Mouse (Mus musculus) heart, embryonic 15.5 days (tissue): ENCODE data around the gene Tph2. TPM values are rescaled to one million over a fixed set of nuclear protein-coding genes. Genes with fewer than 3 reads are reported as not detected.
"Not testable (repeated sequence)": the region's sequence is repeated elsewhere in the genome, so short reads cannot be mapped to it uniquely, and the experiment has no call there.

ENCODE experiments used
- ATAC-seq: fragments of 200-750 bp; cut with Nextera tagmentation; replicated peaks from 2 replicates; pipeline ENCODE4 v1.8.0; 2017; ENCODE audit warnings: low read depth, moderate TSS enrichment; ENCODE audit not compliant: insufficient number of reproducible peaks, insufficient read depth, low FRiP score
- H3K27ac ChIP-seq: fragments of 300-500 bp; sonication (generic); 2 replicates; pipeline ENCODE4 v1.5.1; 2015; ENCODE audit warnings: mild to moderate bottlenecking, inconsistent platforms
- H3K27me3 ChIP-seq: fragments of 300-500 bp; sonication (generic); 2 replicates; pipeline ENCODE4 v1.6.1; 2015; ENCODE audit warnings: inconsistent platforms
- H3K36me3 ChIP-seq: fragments of 300-500 bp; sonication (generic); 2 replicates; pipeline ENCODE4 v1.6.1; 2015; ENCODE audit warnings: mild to moderate bottlenecking, inconsistent platforms
- H3K4me1 ChIP-seq: fragments of 300-500 bp; sonication (generic); replicated peaks from 2 replicates; pipeline ENCODE4 v1.6.1; 2015; ENCODE audit warnings: inconsistent platforms
- H3K4me2 ChIP-seq: fragments of 300-500 bp; sonication (generic); 2 replicates; pipeline ENCODE4 v1.6.1; 2015; ENCODE audit warnings: inconsistent platforms, mild to moderate bottlenecking, moderate library complexity
- H3K4me3 ChIP-seq: fragments of 300-500 bp; sonication (generic); 2 replicates; pipeline ENCODE4 v1.5.1; 2015; ENCODE audit warnings: mild to moderate bottlenecking, inconsistent platforms
- H3K9ac ChIP-seq: fragments of 300-500 bp; sonication (generic); 2 replicates; pipeline ENCODE4 v1.6.1; 2015; ENCODE audit warnings: mild to moderate bottlenecking, inconsistent platforms
- H3K9me3 ChIP-seq: fragments of 300-500 bp; sonication (generic); replicated peaks from 2 replicates; pipeline ENCODE4 v1.6.1; 2016; ENCODE audit warnings: inconsistent platforms
- WGBS: fragments of 180-500 bp; shearing (Covaris S2); methylation state at CpG from one replicate; pipeline ENCODE4 v1.1.7; 2015; ENCODE audit warnings: mixed read lengths; 5-methylcytosine and 5-hydroxymethylcytosine counted together
- polyA plus RNA-seq: library from polyadenylated mRNA; unstranded; fragments of >200 nt; fragmentation: Nextera tagmentation; extraction: Ambion mirVana; gene quantifications from 2 replicates; pipeline ENCODE4 v1.2.1, GENCODE M21; 2015

Gene Tph2
- polyA plus RNA-seq, 1 experiment from 2014 or later: not detected

DNA sequence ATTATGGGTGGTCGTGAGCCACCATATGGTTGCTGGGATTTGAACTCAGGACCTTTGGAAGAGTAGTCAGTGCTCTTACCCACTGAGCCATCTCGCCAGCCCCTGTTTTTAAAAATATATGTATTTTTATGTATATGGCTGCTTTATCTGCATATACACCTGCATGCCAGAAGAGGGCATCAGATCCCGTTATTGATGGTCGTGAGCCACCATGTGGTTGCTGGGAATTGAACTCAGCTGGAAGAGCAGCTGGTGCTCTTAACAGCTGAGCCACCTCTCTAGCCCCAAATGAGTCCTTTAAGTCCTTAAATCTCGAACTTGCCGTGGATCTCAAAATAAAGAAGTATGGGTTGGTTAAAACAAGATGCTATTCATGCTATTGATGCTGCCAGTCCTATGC lies 6.8 kb downstream of the Tph2 start:
- not testable (repeated sequence) for H3K4me2 ChIP-seq, H3K27me3 ChIP-seq, H3K4me3 ChIP-seq, H3K27ac ChIP-seq, H3K36me3 ChIP-seq, H3K4me1 ChIP-seq, ATAC-seq, H3K9me3 ChIP-seq, H3K9ac ChIP-seq
- WGBS: 61% methylated on average over 6 of the region's 6 CpGs

DNA sequence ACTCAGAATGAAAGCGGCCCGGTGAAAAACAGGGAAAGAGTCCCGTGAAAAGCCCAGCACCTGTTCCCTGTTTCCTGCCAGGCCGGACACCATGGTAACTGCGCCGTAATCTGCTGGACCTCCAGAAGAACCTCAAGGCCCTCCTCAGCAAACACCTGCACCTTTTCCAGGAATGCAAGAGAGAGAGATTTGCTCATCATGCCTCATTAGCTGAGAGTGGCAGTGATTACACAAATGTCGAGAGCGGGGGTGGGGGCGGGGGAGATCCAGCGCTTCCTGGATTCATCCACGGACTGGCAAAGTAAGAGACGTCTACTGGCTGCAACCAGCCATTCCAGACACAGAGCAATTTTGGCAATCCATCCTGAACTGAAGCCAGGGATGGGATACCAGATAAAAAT lies 9.2 kb downstream of the Tph2 start:
- 0 out of 2 replicates have a peak, but pooled peaks cover 4% of the 10 kb centered on the region for H3K27me3 ChIP-seq
- no peak overlapping the region for H3K27ac ChIP-seq
- H3K9me3 ChIP-seq: no peaks in the 10 kb centered on the region
- H3K4me1 ChIP-seq: peaks cover 10% of the 10 kb centered on the region; the same call in 1 of the 2 replicates
- WGBS: 46% methylated on average over 12 of the region's 12 CpGs
- no peak for ATAC-seq
- no peak overlapping the region for H3K9ac ChIP-seq
- H3K36me3 ChIP-seq: no peaks in the 10 kb centered on the region
- no peak overlapping the region for H3K4me3 ChIP-seq
- no peak overlapping the region for H3K4me2 ChIP-seq

DNA sequence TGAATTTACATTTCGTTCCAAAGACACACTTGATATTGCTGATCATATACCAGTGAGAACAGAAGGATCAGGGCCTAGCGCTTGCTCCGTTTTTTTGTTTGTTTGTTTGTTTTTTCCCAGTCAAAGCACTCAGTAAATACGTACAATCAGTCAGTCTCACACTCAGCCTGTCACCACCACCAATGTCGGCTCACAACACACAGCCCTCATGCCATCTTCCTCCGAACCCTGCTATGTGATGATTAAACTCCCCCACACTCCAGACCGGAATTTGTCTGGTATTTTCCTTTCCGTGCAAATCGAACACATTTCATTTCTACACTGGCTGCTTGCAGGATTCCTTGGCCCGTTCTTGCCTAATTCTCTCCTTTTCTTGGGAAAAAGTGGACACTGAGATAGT lies 11.5 kb downstream of the Tph2 start:
- Histone ChIP-seq H3K27me3 (0 out of 2 replicates have a peak, but pooled peaks cover 4% of the 10 kb centered on the region), H3K9me3 (no peaks in the 10 kb centered on the region), H3K4me3 (no peak overlapping the region), H3K9ac (no peak overlapping the region), H3K27ac (no peak overlapping the region), H3K36me3 (no peaks in the 10 kb centered on the region), H3K4me1 (peaks cover 10% of the 10 kb centered on the region; the same call in 1 of the 2 replicates), H3K4me2 (0 out of 2 replicates have a peak overlapping the region, but pooled peaks have one; percentile 10)
- ATAC-seq: no peak
- WGBS: 48% methylated on average over 10 of the region's 10 CpGs

DNA sequence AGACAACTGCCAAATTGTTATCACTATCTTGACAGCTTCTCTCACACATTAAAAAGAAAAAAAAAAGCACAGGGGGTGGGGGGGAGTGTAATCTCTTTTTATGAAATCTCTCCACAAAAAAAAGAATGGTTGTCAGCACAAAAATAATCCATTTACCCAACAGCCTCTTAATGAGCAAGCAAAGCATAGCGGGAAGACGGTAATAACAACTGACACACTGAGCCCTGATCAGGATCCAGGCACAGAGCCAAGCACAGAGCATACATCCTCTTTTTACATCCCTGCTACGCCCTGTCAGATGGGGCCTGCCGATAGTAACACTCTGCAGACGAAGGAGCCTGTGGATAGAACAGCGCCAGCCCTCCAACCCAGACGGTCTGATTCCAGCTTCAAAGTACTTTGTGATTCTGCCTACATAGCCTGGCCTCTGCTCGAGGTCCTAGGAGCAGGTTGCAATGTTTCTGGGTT lies 13.4 kb downstream of the Tph2 start:
- Histone ChIP-seq H3K27ac (no peak overlapping the region), H3K27me3 (0 out of 2 replicates have a peak, but pooled peaks cover 4% of the 10 kb centered on the region), H3K9ac (no peak overlapping the region), H3K4me2 (no peak overlapping the region), H3K36me3 (no peaks in the 10 kb centered on the region), H3K4me1 (peaks cover 10% of the 10 kb centered on the region; the same call in 1 of the 2 replicates), H3K4me3 (no peak overlapping the region), H3K9me3 (no peaks in the 10 kb centered on the region)
- WGBS: 15% methylated on average over 8 of the region's 8 CpGs
- ATAC-seq: no peak

DNA sequence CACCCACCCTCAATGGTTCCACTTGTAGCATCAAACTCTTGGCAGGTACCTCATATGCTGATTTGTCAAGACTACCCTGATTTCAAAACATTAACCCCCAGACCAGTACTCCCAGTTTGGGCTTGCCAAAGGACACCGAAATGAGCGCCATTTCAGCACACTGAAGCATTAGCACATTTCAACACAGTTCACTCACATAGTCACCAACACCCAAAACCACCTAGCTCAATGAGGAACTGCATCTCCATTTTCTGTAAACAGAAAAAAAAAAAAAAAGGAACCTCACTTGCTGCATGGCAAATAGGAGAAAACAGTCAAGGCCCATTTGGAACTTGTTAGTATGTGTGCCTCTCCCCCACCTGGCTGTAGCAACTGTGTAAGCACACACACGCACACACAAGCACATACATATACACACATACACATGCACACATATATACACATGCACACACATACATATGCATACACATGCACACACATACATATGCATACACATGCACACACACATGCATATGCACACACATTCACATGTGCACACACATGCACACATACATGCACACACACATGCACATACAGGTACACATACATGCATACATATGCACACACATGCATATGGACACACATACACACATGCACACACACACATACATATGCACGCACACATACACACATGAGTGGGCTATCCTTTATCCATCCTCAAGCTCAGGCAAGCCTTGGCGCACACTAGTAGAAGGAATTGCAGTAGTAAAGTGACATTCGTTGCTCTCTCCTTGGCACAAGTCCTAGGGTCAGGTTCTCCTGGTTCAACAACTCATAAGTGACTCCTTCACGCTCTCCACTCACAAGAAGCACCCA lies 14.1 kb downstream of the Tph2 start:
- Histone ChIP-seq H3K4me1 (peaks cover 10% of the 10 kb centered on the region; the same call in 1 of the 2 replicates), H3K36me3 (no peaks in the 10 kb centered on the region), H3K27me3 (0 out of 2 replicates have a peak, but pooled peaks cover 4% of the 10 kb centered on the region), H3K4me3 (no peak overlapping the region), H3K4me2 (no peak overlapping the region), H3K27ac (no peak overlapping the region), H3K9ac (no peak overlapping the region), H3K9me3 (no peaks in the 10 kb centered on the region)
- no peak for ATAC-seq
- WGBS: 68% methylated on average over 7 of the region's 7 CpGs

DNA sequence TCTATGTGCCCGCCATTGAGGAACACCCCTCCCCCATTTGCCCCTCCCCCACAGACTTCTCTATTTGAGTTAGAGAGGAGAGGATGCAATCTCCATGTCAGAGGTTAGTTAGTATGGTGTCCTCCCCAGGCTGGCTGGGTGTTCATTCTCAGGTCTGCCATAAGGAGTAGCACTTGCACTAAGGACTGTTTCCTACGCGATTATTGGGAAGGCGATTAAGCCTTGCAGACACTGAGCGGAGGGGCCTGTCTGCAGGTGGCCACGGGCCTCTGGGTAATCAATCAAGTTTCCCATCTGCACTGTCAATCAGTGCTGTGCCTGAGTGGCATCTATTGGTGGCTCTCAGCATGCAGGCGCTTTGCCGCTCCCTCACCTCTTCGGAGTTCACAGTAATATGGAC lies 15.4 kb downstream of the Tph2 start:
- Histone ChIP-seq H3K9ac (no peak overlapping the region), H3K36me3 (no peaks in the 10 kb centered on the region), H3K4me3 (no peak overlapping the region), H3K27ac (no peak overlapping the region), H3K4me1 (peaks cover 10% of the 10 kb centered on the region; the same call in 1 of the 2 replicates), H3K4me2 (no peak overlapping the region), H3K27me3 (0 out of 2 replicates have a peak, but pooled peaks cover 4% of the 10 kb centered on the region), H3K9me3 (no peaks in the 10 kb centered on the region)
- 39% methylated on average over 9 of the region's 9 CpGs for WGBS
- ATAC-seq: no peak

DNA sequence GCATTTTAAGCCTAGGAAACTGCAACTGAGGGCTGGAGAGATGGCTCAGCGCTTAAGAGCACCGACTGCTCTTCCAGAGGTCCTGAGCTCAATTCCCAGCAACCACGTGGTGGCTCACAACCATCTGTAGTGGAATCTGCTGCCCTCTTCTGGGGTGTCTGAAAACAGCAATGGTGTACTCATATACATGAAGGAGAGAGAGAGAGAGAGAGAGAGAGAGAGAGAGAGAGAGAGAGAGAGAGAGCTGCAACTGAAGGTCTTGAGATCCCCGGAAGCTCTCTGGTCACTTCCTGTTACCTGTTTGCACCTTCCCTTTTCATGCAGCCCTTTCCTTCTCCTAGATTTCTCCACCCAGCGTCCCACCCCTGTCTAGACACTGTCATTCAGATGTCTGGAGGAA lies 24.5 kb downstream of the Tph2 start:
- Histone ChIP-seq H3K9me3 (no peaks in the 10 kb centered on the region), H3K4me1 (no peaks in the 10 kb centered on the region), H3K4me3 (no peak overlapping the region), H3K27me3 (peaks cover 8% of the 10 kb centered on the region; the same call in 1 of the 2 replicates), H3K36me3 (no peaks in the 10 kb centered on the region), H3K4me2 (no peak overlapping the region), H3K27ac (no peak overlapping the region), H3K9ac (no peak overlapping the region)
- no peak for ATAC-seq
- WGBS: 65% methylated on average over 5 of the region's 5 CpGs

DNA sequence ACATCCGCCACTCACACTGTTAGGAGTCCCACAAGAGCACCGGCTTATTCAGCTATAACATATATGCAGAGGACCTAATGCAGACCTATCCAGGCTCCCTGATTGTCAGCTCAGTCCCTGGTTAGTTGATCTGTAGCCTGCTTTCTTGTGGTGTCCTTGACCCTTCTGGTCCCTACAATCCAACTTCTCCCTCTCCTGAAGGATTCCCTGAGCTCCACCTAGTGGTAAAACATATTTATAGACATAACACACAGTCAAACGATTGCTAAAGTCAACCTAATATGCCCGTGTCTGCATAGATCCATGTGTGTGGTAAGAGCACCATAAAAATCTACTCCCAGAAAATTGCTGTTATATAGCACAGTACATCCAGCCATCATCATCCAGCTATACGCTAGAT lies 37.5 kb downstream of the Tph2 start:
- Histone ChIP-seq H3K36me3 (no peaks in the 10 kb centered on the region), H3K9ac (no peak overlapping the region), H3K4me1 (no peaks in the 10 kb centered on the region), H3K27ac (no peak overlapping the region), H3K4me3 (no peak overlapping the region), H3K27me3 (no peaks in the 10 kb centered on the region), H3K4me2 (no peak overlapping the region), H3K9me3 (no peaks in the 10 kb centered on the region)
- ATAC-seq: no peak
- 68% methylated on average over 5 of the region's 5 CpGs for WGBS

DNA sequence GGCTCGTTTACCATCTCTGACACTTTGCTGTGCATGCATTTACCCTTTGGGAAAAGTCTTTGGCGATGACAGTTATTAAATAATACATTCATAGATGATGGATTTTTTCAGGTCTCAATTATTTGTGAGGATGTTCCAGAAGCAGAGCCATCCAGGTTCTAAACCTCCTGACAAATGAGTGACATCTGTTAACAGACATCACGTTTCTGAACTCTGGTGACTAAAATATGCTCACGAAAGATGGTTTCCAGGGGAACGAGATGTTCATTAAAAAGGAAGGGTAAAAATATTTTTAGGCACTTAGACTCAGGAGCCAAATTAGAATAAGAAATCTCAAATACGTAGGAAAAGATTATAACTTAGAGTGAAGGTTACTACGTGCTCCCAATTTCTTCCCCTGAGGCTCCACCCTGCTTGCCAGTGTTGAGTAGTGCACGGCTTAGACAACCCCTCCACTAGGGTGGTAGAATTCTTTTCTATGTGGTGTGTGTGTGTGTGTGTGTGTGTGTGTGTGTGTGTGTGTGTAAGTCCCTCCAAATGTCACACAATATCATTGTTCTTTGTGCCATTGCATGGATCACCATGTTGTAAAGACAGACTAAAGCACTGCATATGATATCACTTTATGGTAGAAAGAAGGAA lies 38.4 kb downstream of the Tph2 start:
- no peaks in the 10 kb centered on the region for H3K36me3 ChIP-seq
- no peaks in the 10 kb centered on the region for H3K27me3 ChIP-seq
- H3K4me3 ChIP-seq: no peak overlapping the region
- no peak overlapping the region for H3K9ac ChIP-seq
- no peaks in the 10 kb centered on the region for H3K4me1 ChIP-seq
- H3K4me2 ChIP-seq: no peak overlapping the region
- no peak for ATAC-seq
- H3K27ac ChIP-seq: no peak overlapping the region
- 74% methylated on average over 8 of the region's 8 CpGs for WGBS
- no peaks in the 10 kb centered on the region for H3K9me3 ChIP-seq

DNA sequence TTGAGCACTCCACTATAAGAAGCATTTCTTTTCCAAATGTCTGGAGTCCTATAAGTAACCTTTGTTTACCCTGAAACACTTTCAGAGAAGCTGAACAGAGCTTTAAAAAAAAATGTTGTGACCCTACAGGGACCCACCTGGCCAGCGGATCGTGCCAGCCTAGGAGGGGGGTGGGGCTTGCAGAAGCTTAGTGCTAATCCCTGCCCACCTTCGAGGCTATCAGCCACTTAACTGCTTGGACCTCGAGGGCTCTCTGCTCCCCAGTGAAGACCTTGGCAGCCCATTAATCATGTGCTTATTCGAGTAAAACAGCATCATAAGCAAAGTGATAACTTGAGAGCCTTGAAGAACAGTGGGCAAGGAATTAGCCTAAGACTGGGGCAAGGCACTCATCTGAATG lies 40.3 kb downstream of the Tph2 start:
- H3K4me3 ChIP-seq: no peak overlapping the region
- no peak for ATAC-seq
- 27% methylated on average over 5 of the region's 5 CpGs for WGBS
- H3K4me2 ChIP-seq: no peak overlapping the region
- no peaks in the 10 kb centered on the region for H3K27me3 ChIP-seq
- H3K27ac ChIP-seq: no peak overlapping the region
- H3K36me3 ChIP-seq: no peaks in the 10 kb centered on the region
- no peaks in the 10 kb centered on the region for H3K9me3 ChIP-seq
- H3K9ac ChIP-seq: no peak overlapping the region
- no peaks in the 10 kb centered on the region for H3K4me1 ChIP-seq

DNA sequence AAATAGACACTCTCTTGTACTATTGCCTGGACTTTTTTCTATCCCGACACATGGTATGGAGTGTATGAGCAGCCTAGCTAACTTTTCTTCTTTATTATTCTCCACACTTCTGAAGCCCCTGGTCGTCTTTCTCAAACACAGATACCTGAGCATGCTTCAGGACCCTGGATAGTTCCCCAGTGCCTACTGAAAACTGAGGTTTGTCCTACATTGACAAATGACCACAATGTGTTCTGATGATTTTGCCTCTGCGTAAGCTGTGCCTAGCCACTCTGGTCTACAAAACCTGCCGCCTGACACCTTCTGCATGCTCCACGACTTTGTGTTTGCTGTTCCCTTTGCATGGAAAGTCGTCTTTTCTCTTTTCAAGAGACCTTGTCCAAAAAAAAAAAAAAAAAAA lies 41.2 kb downstream of the Tph2 start:
- no peaks in the 10 kb centered on the region for H3K9me3 ChIP-seq
- ATAC-seq: no peak
- no peaks in the 10 kb centered on the region for H3K36me3 ChIP-seq
- H3K4me1 ChIP-seq: no peaks in the 10 kb centered on the region
- H3K4me3 ChIP-seq: no peak overlapping the region
- no peaks in the 10 kb centered on the region for H3K27me3 ChIP-seq
- H3K27ac ChIP-seq: no peak overlapping the region
- 36% methylated on average over 6 of the region's 6 CpGs for WGBS
- no peak overlapping the region for H3K9ac ChIP-seq
- no peak overlapping the region for H3K4me2 ChIP-seq
